Mouse (Mus musculus) forebrain, embryonic 13.5 days (tissue): ENCODE measurements around the gene Ndufaf7. TPM values are rescaled to one million over a fixed set of nuclear protein-coding genes. Genes with fewer than 3 reads are reported as not detected.

Experiments used
- ATAC-seq: fragments of 200-750 bp; cut with Nextera tagmentation; 2 replicates; pipeline ENCODE4 v1.8.0; 2017
- H3K27ac ChIP-seq: fragments of 300-500 bp; sonication (generic); 2 replicates; pipeline ENCODE4 v1.5.1; 2015; ENCODE audit warnings: inconsistent platforms, mild to moderate bottlenecking, moderate library complexity
- H3K27me3 ChIP-seq: fragments of 300-500 bp; sonication (generic); 2 replicates; pipeline ENCODE4 v1.6.1; 2015; ENCODE audit warnings: mild to moderate bottlenecking, inconsistent platforms
- H3K36me3 ChIP-seq: fragments of 300-500 bp; sonication (generic); 2 replicates; pipeline ENCODE4 v1.6.1; 2015; ENCODE audit warnings: mild to moderate bottlenecking, inconsistent platforms; ENCODE audit not compliant: poor library complexity, severe bottlenecking
- H3K4me1 ChIP-seq: fragments of 300-500 bp; sonication (generic); 2 replicates; pipeline ENCODE4 v1.6.1; 2015; ENCODE audit warnings: inconsistent platforms
- H3K4me2 ChIP-seq: fragments of 300-500 bp; sonication (generic); 2 replicates; pipeline ENCODE4 v1.6.1; 2015; ENCODE audit warnings: inconsistent platforms, mild to moderate bottlenecking, moderate library complexity
- H3K4me3 ChIP-seq: fragments of 300-500 bp; sonication (generic); 2 replicates; pipeline ENCODE4 v1.5.1; 2015; ENCODE audit warnings: mild to moderate bottlenecking, inconsistent platforms
- H3K9ac ChIP-seq: fragments of 300-500 bp; sonication (generic); 2 replicates; pipeline ENCODE4 v1.6.1; 2015; ENCODE audit warnings: mild to moderate bottlenecking, inconsistent platforms
- H3K9me3 ChIP-seq: fragments of 300-500 bp; sonication (generic); replicated peaks from 2 replicates; pipeline ENCODE4 v1.6.1; 2016; ENCODE audit warnings: inconsistent platforms
- WGBS: fragments of 180-500 bp; shearing (Covaris S2); methylation state at CpG from one replicate; pipeline ENCODE4 v1.1.7; 2015; 5-methylcytosine and 5-hydroxymethylcytosine counted together
- polyA plus RNA-seq: library from polyadenylated mRNA; unstranded; fragments of >200 nt; fragmentation: Nextera tagmentation; extraction: Ambion mirVana; gene quantifications from 2 replicates; pipeline ENCODE4 v1.2.1, GENCODE M21; 2015

The Ndufaf7 gene
- 53.8 and 59.1 TPM in 2 replicates for polyA plus RNA-seq

GRCm38 (mm10) chr17:78936466-78937228, at the start of gene Ndufaf7, which contains the start of gene Cebpz:
Ndufaf7 (plus strand) TSS chr17:78937136.
Cebpz (minus strand) TSS chr17:78937066.
- peaks cover 48% of the 10 kb centered on the region for H3K36me3 ChIP-seq
- H3K4me1 ChIP-seq, result peaks cover 36% of the 10 kb centered on the region
- H3K27ac ChIP-seq, result 0 out of 2 replicates have a peak within 1 kb of the TSS, but pooled peaks have one; percentile 31
- under 1% methylated on average over 45 of the region's 45 CpGs for WGBS
- ATAC-seq, result peak; percentile 100
- H3K27me3 ChIP-seq, result no peaks in the 10 kb centered on the region
- no peaks in the 10 kb centered on the region for H3K9me3 ChIP-seq
- peak within 1 kb of the TSS; percentile 70 for H3K4me2 ChIP-seq
- H3K9ac ChIP-seq, result peak within 1 kb of the TSS; percentile 76
- H3K4me3 ChIP-seq, result peak within 1 kb of the TSS; percentile 89

GRCm38 (mm10) chr17:78888554-78888953, 48.4 kb upstream of the Ndufaf7 start:
- Histone ChIP-seq H3K4me2 (no peak overlapping the region), H3K27ac (no peak overlapping the region), H3K36me3 (no peaks in the 10 kb centered on the region), H3K4me1 (no peaks in the 10 kb centered on the region), H3K9ac (no peak overlapping the region), H3K27me3 (no peaks in the 10 kb centered on the region), H3K4me3 (no peak overlapping the region), H3K9me3 (no peaks in the 10 kb centered on the region)
- ATAC-seq, result no peak
- 87% methylated on average over 4 of the region's 4 CpGs for WGBS

GRCm38 (mm10) chr17:78889184-78889583, 47.8 kb upstream of the Ndufaf7 start:
- no peak; the same call in 1 of the 2 replicates for ATAC-seq
- Histone ChIP-seq H3K9ac (no peak overlapping the region), H3K4me3 (no peak overlapping the region), H3K27ac (no peak overlapping the region), H3K4me1 (no peaks in the 10 kb centered on the region), H3K4me2 (no peak overlapping the region), H3K9me3 (no peaks in the 10 kb centered on the region), H3K36me3 (no peaks in the 10 kb centered on the region), H3K27me3 (no peaks in the 10 kb centered on the region)
- WGBS, result 49% methylated on average over 3 of the region's 3 CpGs

- Histone ChIP-seq H3K4me3 (no peak overlapping the region), H3K4me2 (no peak overlapping the region), H3K27me3 (no peaks in the 10 kb centered on the region), H3K4me1 (peaks cover 3% of the 10 kb centered on the region; the same call in 1 of the 2 replicates), H3K27ac (no peak overlapping the region), H3K36me3 (no peaks in the 10 kb centered on the region), H3K9ac (no peak overlapping the region), H3K9me3 (no peaks in the 10 kb centered on the region)
- WGBS, result 86% methylated on average over 9 of the region's 9 CpGs
- ATAC-seq, result no peak
Measured at GRCm38 (mm10) chr17:78891020-78891419, 45.9 kb upstream of the Ndufaf7 start.

- H3K36me3 ChIP-seq, result no peaks in the 10 kb centered on the region
- H3K9ac ChIP-seq, result no peak overlapping the region
- H3K9me3 ChIP-seq, result no peaks in the 10 kb centered on the region
- H3K27me3 ChIP-seq, result no peaks in the 10 kb centered on the region
- H3K4me2 ChIP-seq, result no peak overlapping the region
- no peak for ATAC-seq
- no peak overlapping the region for H3K27ac ChIP-seq
- peaks cover 3% of the 10 kb centered on the region; the same call in 1 of the 2 replicates for H3K4me1 ChIP-seq
- no peak overlapping the region for H3K4me3 ChIP-seq
- 82% methylated on average over 7 of the region's 7 CpGs for WGBS
Measured at GRCm38 (mm10) chr17:78894991-78895390, 41.9 kb upstream of the Ndufaf7 start.

- Histone ChIP-seq H3K27me3 (no peaks in the 10 kb centered on the region), H3K4me2 (peak overlapping the region; percentile 27; the same call in 1 of the 2 replicates), H3K4me1 (peaks cover 3% of the 10 kb centered on the region; the same call in 1 of the 2 replicates), H3K27ac (no peak overlapping the region), H3K9ac (no peak overlapping the region), H3K9me3 (no peaks in the 10 kb centered on the region), H3K36me3 (no peaks in the 10 kb centered on the region), H3K4me3 (no peak overlapping the region)
- ATAC-seq, result no peak
- WGBS, result 39% methylated on average over 8 of the region's 8 CpGs
Measured at GRCm38 (mm10) chr17:78895394-78895793, 41.5 kb upstream of the Ndufaf7 start.

GRCm38 (mm10) chr17:78903158-78903557, 33.8 kb upstream of the Ndufaf7 start:
- H3K4me2 ChIP-seq, result no peak overlapping the region
- no peak overlapping the region for H3K9ac ChIP-seq
- no peaks in the 10 kb centered on the region for H3K27me3 ChIP-seq
- no peak overlapping the region for H3K27ac ChIP-seq
- no peaks in the 10 kb centered on the region for H3K4me1 ChIP-seq
- WGBS, result 83% methylated on average over 2 of the region's 2 CpGs
- H3K36me3 ChIP-seq, result no peaks in the 10 kb centered on the region
- no peak for ATAC-seq
- no peak overlapping the region for H3K4me3 ChIP-seq
- H3K9me3 ChIP-seq, result no peaks in the 10 kb centered on the region

- 87% methylated on average over 5 of the region's 5 CpGs for WGBS
- no peaks in the 10 kb centered on the region for H3K36me3 ChIP-seq
- no peak within 1 kb of the TSS for H3K9ac ChIP-seq
- no peak within 1 kb of the TSS for H3K27ac ChIP-seq
- H3K4me3 ChIP-seq, result no peak within 1 kb of the TSS
- no peaks in the 10 kb centered on the region for H3K27me3 ChIP-seq
- no peak within 1 kb of the TSS for H3K4me2 ChIP-seq
- no peaks in the 10 kb centered on the region for H3K4me1 ChIP-seq
- H3K9me3 ChIP-seq, result no peaks in the 10 kb centered on the region
- no peak for ATAC-seq
Measured at GRCm38 (mm10) chr17:78906892-78907291, 30.0 kb upstream of the Ndufaf7 start, which contains the start of gene Sult6b1. Sult6b1 (minus strand) TSS chr17:78906992.

GRCm38 (mm10) chr17:78909374-78909773, 27.6 kb upstream of the Ndufaf7 start:
- Histone ChIP-seq H3K27ac (no peak overlapping the region), H3K4me1 (no peaks in the 10 kb centered on the region), H3K27me3 (no peaks in the 10 kb centered on the region), H3K9me3 (no peaks in the 10 kb centered on the region), H3K9ac (no peak overlapping the region), H3K4me3 (no peak overlapping the region), H3K4me2 (no peak overlapping the region), H3K36me3 (no peaks in the 10 kb centered on the region)
- ATAC-seq, result no peak
- WGBS, result 81% methylated on average over 2 of the region's 2 CpGs

- H3K9ac ChIP-seq, result peak overlapping the region; percentile 28; the same call in 1 of the 2 replicates
- WGBS, result 33% methylated on average over 6 of the region's 6 CpGs
- peak overlapping the region; percentile 33 for H3K4me3 ChIP-seq
- no peaks in the 10 kb centered on the region for H3K9me3 ChIP-seq
- no peaks in the 10 kb centered on the region for H3K27me3 ChIP-seq
- H3K36me3 ChIP-seq, result no peaks in the 10 kb centered on the region
- H3K27ac ChIP-seq, result no peak overlapping the region
- peak overlapping the region; percentile 56 for H3K4me2 ChIP-seq
- peak; percentile 69 for ATAC-seq
- peaks cover 17% of the 10 kb centered on the region for H3K4me1 ChIP-seq
Measured at GRCm38 (mm10) chr17:78912861-78913281, 24.1 kb upstream of the Ndufaf7 start.

- Histone ChIP-seq H3K27me3 (no peaks in the 10 kb centered on the region), H3K4me3 (no peak overlapping the region), H3K9me3 (no peaks in the 10 kb centered on the region), H3K36me3 (peaks cover 6% of the 10 kb centered on the region), H3K27ac (no peak overlapping the region), H3K4me2 (no peak overlapping the region), H3K9ac (no peak overlapping the region), H3K4me1 (peaks cover 20% of the 10 kb centered on the region)
- ATAC-seq, result no peak
- WGBS, result 70% methylated on average over 3 of the region's 3 CpGs
Measured at GRCm38 (mm10) chr17:78913921-78914320, 23.0 kb upstream of the Ndufaf7 start.

- peaks cover 20% of the 10 kb centered on the region for H3K36me3 ChIP-seq
- H3K4me1 ChIP-seq, result peaks cover 20% of the 10 kb centered on the region
- H3K4me2 ChIP-seq, result peak overlapping the region; percentile 77
- H3K27ac ChIP-seq, result peak overlapping the region; percentile 75; the same call in 1 of the 2 replicates
- WGBS, result 51% methylated on average over 6 of the region's 6 CpGs
- H3K9ac ChIP-seq, result peak overlapping the region; percentile 78
- H3K27me3 ChIP-seq, result no peaks in the 10 kb centered on the region
- ATAC-seq, result peak; percentile 42
- no peaks in the 10 kb centered on the region for H3K9me3 ChIP-seq
- peak overlapping the region; percentile 65 for H3K4me3 ChIP-seq
Measured at GRCm38 (mm10) chr17:78915772-78916171, 21.2 kb upstream of the Ndufaf7 start.
